Mouse (Mus musculus): ENCODE results near the gene 6030452D12Rik.

6030452D12Rik gene

GRCm38 (mm10) chr8:106533709-106534108 lies 33.4 kb downstream of the 6030452D12Rik start:
- no peak for TF ChIP-seq GATA4 (IDR thresholded peaks at IDR 0.05; ENCODE audit: insufficient replicate concordance, low read length)

DNA sequence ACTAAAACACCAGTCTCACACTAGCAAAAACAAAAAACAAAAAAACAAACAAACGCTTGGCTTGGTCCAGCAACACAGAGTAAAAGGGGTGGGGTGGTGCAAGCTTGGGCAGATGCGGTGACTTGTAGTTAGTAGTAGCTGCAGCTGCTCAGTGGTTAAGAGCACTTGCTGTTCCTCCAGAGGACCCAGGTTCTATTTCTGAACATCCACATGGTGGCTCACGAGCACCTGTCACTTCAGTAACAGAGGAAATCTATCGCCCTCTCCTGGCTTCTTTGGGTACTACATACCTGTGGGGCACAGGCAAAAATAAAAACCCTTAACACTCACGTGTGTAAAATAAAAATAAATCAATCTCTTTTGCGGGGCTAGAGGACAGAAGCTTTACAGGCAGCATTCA lies 34.1 kb downstream of the 6030452D12Rik start:
- no peak for TF ChIP-seq GATA4 (IDR thresholded peaks at IDR 0.05; ENCODE audit: insufficient replicate concordance, low read length)

GRCm38 (mm10) chr8:106535448-106535847 lies 35.1 kb downstream of the 6030452D12Rik start:
- TF ChIP-seq GATA4 (IDR thresholded peaks at IDR 0.05; ENCODE audit: insufficient replicate concordance, low read length), result no peak

GRCm38 (mm10) chr8:106539193-106539592 lies 38.9 kb downstream of the 6030452D12Rik start:
- no peak for TF ChIP-seq GATA4 (IDR thresholded peaks at IDR 0.05; ENCODE audit: insufficient replicate concordance, low read length)

GRCm38 (mm10) chr8:106541002-106541401 lies 40.7 kb downstream of the 6030452D12Rik start:
- TF ChIP-seq GATA4 (IDR thresholded peaks at IDR 0.05; ENCODE audit: insufficient replicate concordance, low read length), result no peak

GRCm38 (mm10) chr8:106543043-106543442 lies 42.7 kb downstream of the 6030452D12Rik start:
- no peak for TF ChIP-seq GATA4 (IDR thresholded peaks at IDR 0.05; ENCODE audit: insufficient replicate concordance, low read length)

- no peak for TF ChIP-seq GATA4 (IDR thresholded peaks at IDR 0.05; ENCODE audit: insufficient replicate concordance, low read length)
Observed at GRCm38 (mm10) chr8:106545149-106545548, 44.8 kb downstream of the 6030452D12Rik start.

DNA sequence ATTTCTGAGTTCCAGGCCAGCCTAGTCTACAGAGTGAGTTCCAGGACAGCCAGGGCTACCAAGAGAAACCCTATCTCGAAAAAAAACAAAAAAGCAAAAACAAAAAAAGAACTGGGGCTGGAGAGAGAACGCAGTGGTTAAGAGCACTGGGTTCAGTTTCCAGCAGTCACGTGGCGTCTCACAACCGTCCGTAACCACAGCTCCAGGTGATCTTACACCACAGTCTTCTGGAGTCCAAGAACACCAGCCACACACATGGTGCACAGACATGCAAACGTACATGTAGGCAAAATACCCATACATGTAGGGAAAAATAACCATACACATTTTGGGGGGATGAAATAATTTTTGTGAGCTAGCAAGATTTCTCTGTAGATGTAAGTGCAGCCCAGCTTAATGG lies 46.4 kb downstream of the 6030452D12Rik start:
- TF ChIP-seq GATA4 (IDR thresholded peaks at IDR 0.05; ENCODE audit: insufficient replicate concordance, low read length), result no peak

DNA sequence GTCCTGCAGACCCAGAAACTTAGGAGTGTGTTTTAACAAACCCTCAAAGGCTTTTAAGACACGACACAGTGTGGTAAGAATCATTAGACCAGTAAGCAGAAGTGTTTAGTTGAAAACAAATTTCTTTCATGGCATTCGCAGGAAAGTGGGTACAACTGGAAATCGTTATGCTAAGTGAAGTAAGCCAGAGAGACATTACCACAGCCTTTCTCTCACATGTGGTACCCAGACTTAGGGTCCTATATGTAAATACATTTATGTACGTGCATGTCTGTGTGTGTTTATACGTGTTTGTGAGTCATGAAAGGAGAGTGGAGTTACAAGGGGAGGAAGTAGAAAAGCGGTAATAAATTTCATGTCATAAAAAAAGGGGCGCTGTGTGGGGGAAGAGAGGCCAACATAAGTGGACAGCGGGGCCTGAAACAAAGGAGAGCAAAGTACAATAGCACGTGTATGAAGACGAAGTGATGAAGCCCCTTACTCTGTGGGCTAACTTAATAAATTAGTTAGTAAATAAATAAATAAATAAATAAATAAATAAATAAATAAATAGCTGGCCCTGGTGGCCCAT lies 48.1 kb downstream of the 6030452D12Rik start:
- no peak for TF ChIP-seq GATA4 (IDR thresholded peaks at IDR 0.05; ENCODE audit: insufficient replicate concordance, low read length)

DNA sequence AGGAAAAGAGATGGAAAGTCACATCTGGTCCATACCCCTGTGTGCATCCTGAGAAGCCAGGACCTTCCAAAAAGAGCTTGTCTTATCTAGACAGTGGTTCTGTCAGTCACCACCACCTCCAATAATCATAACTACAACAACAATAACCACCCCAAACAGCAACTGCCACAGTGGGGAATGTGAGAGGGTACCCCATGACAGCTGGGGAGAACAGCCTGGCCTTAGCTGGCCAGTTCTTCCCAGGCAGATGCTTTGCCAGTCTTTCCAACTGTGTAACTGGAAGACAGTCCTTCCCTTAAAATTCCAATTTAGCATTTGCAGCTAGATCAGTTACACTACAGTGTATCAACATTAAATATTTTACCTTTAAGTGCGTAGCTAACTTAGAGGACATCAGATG lies 50.6 kb downstream of the 6030452D12Rik start:
- no peak for TF ChIP-seq GATA4 (IDR thresholded peaks at IDR 0.05; ENCODE audit: insufficient replicate concordance, low read length)

DNA sequence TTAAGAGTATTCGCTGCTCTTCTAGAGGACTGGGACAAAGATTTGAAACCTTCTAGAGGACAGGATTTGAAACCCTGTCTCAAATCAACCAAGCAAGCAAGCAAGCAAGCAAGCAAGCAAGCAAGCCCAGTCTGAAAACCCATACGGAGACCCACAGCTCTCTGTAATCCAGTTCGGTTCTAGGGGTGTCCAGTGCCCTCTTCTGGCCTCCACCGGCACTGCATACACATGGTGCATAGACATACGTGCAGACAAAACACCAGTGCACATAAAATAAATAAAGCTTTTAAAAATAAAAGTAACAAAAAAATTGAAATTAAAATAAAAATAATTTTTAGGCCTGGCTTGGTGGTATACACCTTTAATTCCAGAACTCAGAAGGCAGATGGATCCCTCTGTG lies 53.7 kb downstream of the 6030452D12Rik start:
- no peak for TF ChIP-seq GATA4 (IDR thresholded peaks at IDR 0.05; ENCODE audit: insufficient replicate concordance, low read length)

DNA sequence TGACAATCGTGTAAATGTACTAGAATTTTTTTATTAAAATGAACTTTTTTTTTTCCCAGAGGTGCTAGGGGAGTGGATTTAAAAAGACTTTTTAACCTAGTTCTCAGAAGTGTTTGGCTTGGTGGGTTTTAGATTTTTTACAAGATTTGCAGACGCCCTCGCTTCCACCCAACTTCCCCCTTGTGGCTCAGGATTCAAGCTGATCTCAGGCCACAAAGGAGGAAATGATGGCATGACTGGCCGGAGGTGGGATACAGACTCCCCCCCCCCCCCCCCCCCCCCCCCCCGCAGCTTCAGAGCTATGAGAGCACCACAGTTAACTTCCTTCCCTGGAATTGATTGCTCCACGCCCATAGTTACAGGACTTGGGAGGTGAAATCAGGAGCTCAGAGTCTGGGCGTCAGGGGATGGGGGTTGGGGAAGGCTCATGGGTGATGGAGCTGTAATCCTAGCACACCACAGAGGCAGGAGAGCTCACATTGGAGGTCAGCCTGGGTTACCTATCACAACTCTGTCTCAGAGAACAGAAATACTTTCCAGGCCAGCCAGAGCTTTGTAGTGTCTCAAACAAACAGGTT lies 55.8 kb downstream of the 6030452D12Rik start:
- TF ChIP-seq GATA4 (IDR thresholded peaks at IDR 0.05; ENCODE audit: insufficient replicate concordance, low read length), result no peak

All from liver, adult (tissue).